Mouse (Mus musculus): ENCODE measurements around the gene Ebf3. TPM values are rescaled to one million over a fixed set of nuclear protein-coding genes. Genes with fewer than 3 reads are reported as not detected.

Gene Ebf3
- polyA plus RNA-seq, 1 experiment from 2014 or later, result 12.9 TPM

- H3K27me3 ChIP-seq (ENCODE audit: control insufficient read depth, insufficient read depth, low read length), result peaks cover 25% of the 10 kb centered on the region
- peak overlapping the region; percentile 91 for H3K4me2 ChIP-seq (ENCODE audit: low read depth)
- peak overlapping the region; percentile 87 for H3K4me3 ChIP-seq (ENCODE audit: low read depth, low read length)
- 19% methylated on average over 19 of the region's 19 CpGs for WGBS
- H3K36me3 ChIP-seq (ENCODE audit: control insufficient read depth, insufficient read depth, low read length), result no peaks in the 10 kb centered on the region
- peaks cover 17% of the 10 kb centered on the region for H3K4me1 ChIP-seq (ENCODE audit: control insufficient read depth, insufficient read depth, low read length)
- H3K9me3 ChIP-seq (ENCODE audit: control insufficient read depth, low read length), result no peaks in the 10 kb centered on the region
- H3K9ac ChIP-seq (ENCODE audit: low read length), result peak overlapping the region; percentile 81
- no peak for ATAC-seq (ENCODE audit: insufficient read depth, low FRiP score, low TSS enrichment)
- DNase-seq (ENCODE audit: low spot score), result no peak
- peak overlapping the region; percentile 88 for H3K27ac ChIP-seq (ENCODE audit: low read depth, low read length)
Observed at GRCm38 (mm10) chr7:137308061-137309060, 5.9 kb downstream of the Ebf3 start.

- H3K4me2 ChIP-seq (ENCODE audit: low read depth), result peak overlapping the region; percentile 36
Observed at GRCm38 (mm10) chr7:137307131-137307530, 7.1 kb downstream of the Ebf3 start.

DNA sequence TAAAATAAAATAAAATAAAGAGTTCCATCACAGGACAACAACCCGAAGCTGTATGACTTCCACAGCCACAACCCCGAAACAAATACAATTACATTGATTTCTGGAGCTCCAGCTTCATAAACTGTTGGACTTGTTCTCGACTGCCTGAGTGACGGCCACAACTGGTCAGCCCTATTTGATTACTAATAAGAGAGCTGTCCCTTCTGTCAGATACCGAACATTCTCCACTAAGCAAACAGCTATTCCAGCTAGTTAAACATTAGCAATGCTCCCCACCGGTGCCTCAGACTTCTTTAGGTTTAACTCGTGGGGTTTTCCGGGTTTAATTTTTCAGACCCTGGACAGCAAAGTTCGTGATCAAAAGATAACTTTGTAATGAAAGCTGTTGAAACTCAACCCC, 8.1 kb downstream of the Ebf3 start:
- H3K4me2 ChIP-seq (ENCODE audit: low read depth), result peak overlapping the region; percentile 36
- H3K4me1 ChIP-seq (ENCODE audit: control insufficient read depth, insufficient read depth, low read length), result peaks cover 28% of the 10 kb centered on the region
- peaks cover 20% of the 10 kb centered on the region for H3K27me3 ChIP-seq (ENCODE audit: control insufficient read depth, insufficient read depth, low read length)

More at GRCm38 (mm10) chr7:137307131-137307530, 7.1 kb downstream of the Ebf3 start:
- DNase-seq (ENCODE audit: low spot score), result peak; percentile 30
- Histone ChIP-seq H3K9me3 (ENCODE audit: control insufficient read depth, low read length) (no peaks in the 10 kb centered on the region), H3K4me3 (ENCODE audit: low read depth, low read length) (peak overlapping the region; percentile 12; the same call in 1 of the 2 replicates), H3K36me3 (ENCODE audit: control insufficient read depth, insufficient read depth, low read length) (no peaks in the 10 kb centered on the region), H3K27ac (ENCODE audit: low read depth, low read length) (no peak overlapping the region), H3K4me1 (ENCODE audit: control insufficient read depth, insufficient read depth, low read length) (peaks cover 18% of the 10 kb centered on the region), H3K27me3 (ENCODE audit: control insufficient read depth, insufficient read depth, low read length) (peaks cover 25% of the 10 kb centered on the region), H3K9ac (ENCODE audit: low read length) (no peak overlapping the region)
- WGBS, result 8% methylated on average over 8 of the region's 8 CpGs
- no peak for ATAC-seq (ENCODE audit: insufficient read depth, low FRiP score, low TSS enrichment)

DNA sequence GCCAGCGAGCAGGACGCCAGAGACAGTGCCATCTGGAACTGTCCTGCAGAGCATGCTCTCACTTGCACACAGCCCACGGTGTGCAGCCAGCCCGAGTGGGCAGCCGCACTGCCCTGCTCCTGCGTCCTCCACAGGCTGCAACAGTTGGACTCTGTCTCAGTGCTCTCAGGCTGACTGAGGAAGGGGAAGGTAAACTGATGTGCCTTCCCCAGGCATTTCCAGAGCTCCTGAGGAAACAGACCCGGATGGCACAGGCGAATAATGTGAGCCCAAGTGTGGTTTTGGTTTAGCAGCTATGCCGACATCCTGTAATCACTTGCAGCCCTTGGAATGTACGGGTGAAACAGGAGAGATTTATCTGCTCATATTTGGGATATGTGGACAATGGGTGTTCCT, 10.5 kb downstream of the Ebf3 start:
- H3K27me3 ChIP-seq (ENCODE audit: control insufficient read depth, insufficient read depth, low read length), result peaks cover 7% of the 10 kb centered on the region
- ATAC-seq (ENCODE audit: insufficient read depth, low FRiP score, low TSS enrichment), result no peak; the same call in 1 of the 2 replicates
- no peaks in the 10 kb centered on the region for H3K9me3 ChIP-seq (ENCODE audit: control insufficient read depth, low read length)
- peaks cover 42% of the 10 kb centered on the region for H3K4me1 ChIP-seq (ENCODE audit: control insufficient read depth, insufficient read depth, low read length)
- WGBS, result 27% methylated on average over 10 of the region's 10 CpGs
- H3K4me3 ChIP-seq (ENCODE audit: low read depth, low read length), result no peak overlapping the region
- H3K9ac ChIP-seq (ENCODE audit: low read length), result peak overlapping the region; percentile 35; the same call in 1 of the 2 replicates
- peak; percentile 42 for DNase-seq (ENCODE audit: low spot score)
- H3K27ac ChIP-seq (ENCODE audit: low read depth, low read length), result peak overlapping the region; percentile 49
- H3K4me2 ChIP-seq (ENCODE audit: low read depth), result peak overlapping the region; percentile 34
- no peaks in the 10 kb centered on the region for H3K36me3 ChIP-seq (ENCODE audit: control insufficient read depth, insufficient read depth, low read length)

More for the DNA sequence above, 8.1 kb downstream of the Ebf3 start:
- no peak for DNase-seq (ENCODE audit: low spot score)
- Histone ChIP-seq H3K9ac (ENCODE audit: low read length) (no peak overlapping the region), H3K27ac (ENCODE audit: low read depth, low read length) (no peak overlapping the region), H3K36me3 (ENCODE audit: control insufficient read depth, insufficient read depth, low read length) (no peaks in the 10 kb centered on the region), H3K4me3 (ENCODE audit: low read depth, low read length) (no peak overlapping the region; the same call in 1 of the 2 replicates), H3K9me3 (ENCODE audit: control insufficient read depth, low read length) (no peaks in the 10 kb centered on the region)
- 21% methylated on average over 9 of the region's 9 CpGs for whole genome bisulfite sequencing
- no peak for ATAC-seq (ENCODE audit: insufficient read depth, low FRiP score, low TSS enrichment)

DNA sequence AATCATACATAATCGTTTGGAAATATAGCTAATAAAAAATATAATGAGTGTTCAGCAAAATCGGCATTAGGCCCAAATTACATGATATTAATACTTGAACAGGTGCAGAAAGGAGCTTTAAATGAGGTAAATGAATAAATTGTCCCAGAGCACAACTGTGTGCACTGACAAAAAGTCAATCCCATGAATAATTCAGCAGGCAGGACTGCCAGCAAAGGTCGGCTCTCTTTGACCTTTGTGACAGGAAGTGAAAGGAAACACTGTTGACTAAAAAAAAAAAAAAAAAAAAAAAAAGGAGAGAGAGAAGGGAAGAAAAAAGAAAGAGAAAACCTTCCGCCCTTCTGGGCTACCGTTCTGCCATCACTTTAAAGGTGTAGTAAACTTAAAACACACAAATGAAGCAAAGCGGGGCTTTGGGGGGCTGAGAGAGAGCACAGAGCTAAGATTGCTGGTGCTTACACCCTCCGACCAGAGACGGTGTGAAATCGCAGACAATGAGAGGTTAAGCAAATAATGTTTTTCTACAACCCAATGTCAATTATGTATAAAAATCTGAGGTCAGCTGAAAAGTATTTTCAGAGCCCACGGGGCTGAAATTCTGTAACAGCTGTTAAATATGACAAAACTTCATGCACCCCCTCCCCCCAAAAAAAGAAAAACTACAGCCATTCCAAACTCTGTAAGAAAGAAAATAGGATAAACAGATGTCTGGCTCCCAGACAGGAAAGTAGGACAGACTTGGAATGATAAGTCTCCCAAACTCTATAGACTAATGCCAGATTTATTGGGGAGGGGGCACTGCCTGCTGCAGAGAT, 11.1 kb downstream of the Ebf3 start:
- H3K4me2 ChIP-seq (ENCODE audit: low read depth), result peak overlapping the region; percentile 34

GRCm38 (mm10) chr7:137302161-137302560, 12.1 kb downstream of the Ebf3 start:
- Histone ChIP-seq H3K4me1 (ENCODE audit: control insufficient read depth, insufficient read depth, low read length) (peaks cover 52% of the 10 kb centered on the region), H3K36me3 (ENCODE audit: control insufficient read depth, insufficient read depth, low read length) (no peaks in the 10 kb centered on the region), H3K27me3 (ENCODE audit: control insufficient read depth, insufficient read depth, low read length) (peaks cover 5% of the 10 kb centered on the region)

More for the DNA sequence above, 11.1 kb downstream of the Ebf3 start:
- Histone ChIP-seq H3K27me3 (ENCODE audit: control insufficient read depth, insufficient read depth, low read length) (peaks cover 7% of the 10 kb centered on the region), H3K4me3 (ENCODE audit: low read depth, low read length) (no peak overlapping the region), H3K36me3 (ENCODE audit: control insufficient read depth, insufficient read depth, low read length) (no peaks in the 10 kb centered on the region), H3K4me1 (ENCODE audit: control insufficient read depth, insufficient read depth, low read length) (peaks cover 46% of the 10 kb centered on the region), H3K9me3 (ENCODE audit: control insufficient read depth, low read length) (no peaks in the 10 kb centered on the region), H3K9ac (ENCODE audit: low read length) (peak overlapping the region; percentile 35; the same call in 1 of the 2 replicates), H3K27ac (ENCODE audit: low read depth, low read length) (peak overlapping the region; percentile 49)
- WGBS, result 11% methylated on average over 10 of the region's 10 CpGs
- ATAC-seq (ENCODE audit: insufficient read depth, low FRiP score, low TSS enrichment) (0 out of 2 replicates have a peak, but pooled peaks have one; percentile 51), DNase-seq (ENCODE audit: low spot score) (no peak)

DNA sequence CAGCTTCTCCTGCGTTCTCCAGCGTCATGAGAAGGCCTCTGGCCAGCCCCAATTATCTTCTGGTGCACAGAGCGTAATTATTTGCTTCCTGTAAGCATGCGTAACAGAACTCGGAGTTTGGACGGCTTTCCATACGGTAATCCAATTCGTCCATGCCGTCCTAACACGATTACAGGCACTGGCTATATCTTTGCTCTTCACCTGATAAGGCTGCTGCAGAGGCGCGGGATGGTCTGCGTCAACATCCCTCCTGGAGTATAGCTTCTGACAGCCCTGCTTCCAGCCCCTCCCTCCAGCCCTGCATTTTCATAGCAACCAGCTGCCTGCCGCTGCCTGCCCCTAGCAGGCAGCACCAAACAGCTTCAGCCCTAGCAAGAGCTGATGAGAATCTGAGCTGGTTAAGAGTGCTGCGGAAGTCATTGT, 12.9 kb downstream of the Ebf3 start:
- Histone ChIP-seq H3K36me3 (ENCODE audit: control insufficient read depth, insufficient read depth, low read length) (no peaks in the 10 kb centered on the region), H3K4me1 (ENCODE audit: control insufficient read depth, insufficient read depth, low read length) (peaks cover 52% of the 10 kb centered on the region), H3K4me3 (ENCODE audit: low read depth, low read length) (no peak overlapping the region), H3K4me2 (ENCODE audit: low read depth) (peak overlapping the region; percentile 24), H3K9ac (ENCODE audit: low read length) (no peak overlapping the region), H3K27me3 (ENCODE audit: control insufficient read depth, insufficient read depth, low read length) (no peaks in the 10 kb centered on the region), H3K27ac (ENCODE audit: low read depth, low read length) (peak overlapping the region; percentile 62), H3K9me3 (ENCODE audit: control insufficient read depth, low read length) (no peaks in the 10 kb centered on the region)
- ATAC-seq (ENCODE audit: insufficient read depth, low FRiP score, low TSS enrichment) (peak; percentile 17; the same call in 1 of the 2 replicates), DNase-seq (ENCODE audit: low spot score) (peak; percentile 56)
- WGBS, result 34% methylated on average over 15 of the region's 15 CpGs

More at GRCm38 (mm10) chr7:137302161-137302560, 12.1 kb downstream of the Ebf3 start:
- DNase-seq (ENCODE audit: low spot score) (no peak), ATAC-seq (ENCODE audit: insufficient read depth, low FRiP score, low TSS enrichment) (no peak)
- Histone ChIP-seq H3K9me3 (ENCODE audit: control insufficient read depth, low read length) (no peaks in the 10 kb centered on the region), H3K27ac (ENCODE audit: low read depth, low read length) (peak overlapping the region; percentile 62), H3K4me3 (ENCODE audit: low read depth, low read length) (no peak overlapping the region), H3K9ac (ENCODE audit: low read length) (no peak overlapping the region), H3K4me2 (ENCODE audit: low read depth) (no peak overlapping the region; the same call in 1 of the 2 replicates)
- WGBS, result 70% methylated on average over 5 of the region's 5 CpGs

GRCm38 (mm10) chr7:137300826-137301225, 13.4 kb downstream of the Ebf3 start:
- H3K4me2 ChIP-seq (ENCODE audit: low read depth), result no peak overlapping the region
- no peaks in the 10 kb centered on the region for H3K9me3 ChIP-seq (ENCODE audit: control insufficient read depth, low read length)
- H3K9ac ChIP-seq (ENCODE audit: low read length), result no peak overlapping the region
- ATAC-seq (ENCODE audit: insufficient read depth, low FRiP score, low TSS enrichment), result no peak
- no peaks in the 10 kb centered on the region for H3K36me3 ChIP-seq (ENCODE audit: control insufficient read depth, insufficient read depth, low read length)
- H3K27me3 ChIP-seq (ENCODE audit: control insufficient read depth, insufficient read depth, low read length), result no peaks in the 10 kb centered on the region
- peaks cover 54% of the 10 kb centered on the region for H3K4me1 ChIP-seq (ENCODE audit: control insufficient read depth, insufficient read depth, low read length)
- WGBS, result 49% methylated on average over 6 of the region's 6 CpGs
- no peak for DNase-seq (ENCODE audit: low spot score)
- H3K27ac ChIP-seq (ENCODE audit: low read depth, low read length), result no peak overlapping the region
- no peak overlapping the region for H3K4me3 ChIP-seq (ENCODE audit: low read depth, low read length)

Data from neural tube, embryonic 11.5 days (tissue).